Mouse (Mus musculus): ENCODE data around the gene Gm7075.
A peak's percentile ranks its signal among the peaks of the same experiment; 100 is the strongest.
"Not testable (repeated sequence)": the region's sequence is repeated elsewhere in the genome, so short reads cannot be mapped to it uniquely, and the experiment has no call there.

Gene Gm7075

GRCm38 (mm10) chr10:63415850-63416249 lies 5.7 kb downstream of the Gm7075 start:
- DNase-seq = peak; percentile 55

GRCm38 (mm10) chr10:63415287-63415686 lies 6.3 kb downstream of the Gm7075 start:
- DNase-seq = no peak

- DNase-seq = no peak
These were observed 8.8 kb downstream of the Gm7075 start for GRCm38 (mm10) chr10:63412756-63413155.

GRCm38 (mm10) chr10:63411674-63412073 lies 9.9 kb downstream of the Gm7075 start:
- DNase-seq = not testable (repeated sequence)

- DNase-seq = peak; percentile 17
These were observed 11.2 kb downstream of the Gm7075 start for GRCm38 (mm10) chr10:63410162-63410956.

GRCm38 (mm10) chr10:63403636-63404035 lies 18.0 kb downstream of the Gm7075 start:
- DNase-seq = no peak

GRCm38 (mm10) chr10:63402731-63403504 lies 18.7 kb downstream of the Gm7075 start:
- DNase-seq = no peak

- no peak for DNase-seq
These were observed 24.6 kb downstream of the Gm7075 start for GRCm38 (mm10) chr10:63396963-63397362.

- DNase-seq = no peak
These were observed 32.6 kb downstream of the Gm7075 start for GRCm38 (mm10) chr10:63388948-63389347.

- DNase-seq = no peak
These were observed 34.6 kb downstream of the Gm7075 start for GRCm38 (mm10) chr10:63386991-63387390.

- peak; percentile 90 for DNase-seq
These were observed 35.1 kb downstream of the Gm7075 start for GRCm38 (mm10) chr10:63386444-63386843.

- DNase-seq = not testable (repeated sequence)
These were observed 35.7 kb downstream of the Gm7075 start for GRCm38 (mm10) chr10:63385897-63386296.

- peak; percentile 97 for DNase-seq
These were observed 39.0 kb downstream of the Gm7075 start, which contains the start of gene Dnajc12 for GRCm38 (mm10) chr10:63382372-63383279. Dnajc12 (plus strand) TSS chr10:63382443.

- DNase-seq = peak; percentile 10
These were observed 39.9 kb downstream of the Gm7075 start, which contains the start of gene Sirt1 for GRCm38 (mm10) chr10:63381498-63382280. Sirt1 (minus strand) TSS chr10:63381704.

- DNase-seq = no peak
These were observed 42.5 kb downstream of the Gm7075 start for GRCm38 (mm10) chr10:63378948-63379680.

- DNase-seq = peak; percentile 81
These were observed 44.1 kb downstream of the Gm7075 start for GRCm38 (mm10) chr10:63377468-63377867.

- no peak for DNase-seq
These were observed 45.3 kb downstream of the Gm7075 start for GRCm38 (mm10) chr10:63376303-63376702.
